Mouse (Mus musculus): ENCODE measurements around the gene Sp140.
"Not testable (repeated sequence)": the region's sequence is repeated elsewhere in the genome, so short reads cannot be mapped to it uniquely, and the experiment has no call there.

Sp140 gene

GRCm38 (mm10) chr1:85600078-85600477, at the start of gene Sp140:
Gene Sp140 (plus strand): TSS chr1:85600378.
- DNase-seq, result not testable (repeated sequence)

GRCm38 (mm10) chr1:85555261-85555660, 44.9 kb upstream of the Sp140 start:
- peak; percentile 18 to 46 for DNase-seq

DNA sequence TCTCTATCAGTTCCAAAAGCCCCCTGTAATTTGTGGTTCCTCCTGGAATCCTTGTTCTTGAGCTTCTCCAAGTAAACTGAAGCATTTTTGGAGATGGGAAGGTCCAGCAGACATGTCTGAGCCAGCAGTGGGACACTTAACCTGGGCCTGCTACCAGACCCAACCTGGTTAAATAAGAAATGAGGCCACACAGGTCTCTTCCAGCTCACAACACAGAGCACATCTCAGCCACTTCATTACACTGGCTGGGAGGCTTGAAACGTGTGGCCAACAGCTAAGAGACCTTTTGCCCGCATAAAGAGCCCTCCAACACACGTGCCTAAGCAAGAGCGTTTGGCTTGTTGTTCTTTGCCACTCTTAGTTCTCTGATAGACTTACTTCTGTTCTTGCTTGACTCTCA, 26.6 kb upstream of the Sp140 start:
- DNase-seq, result not testable (repeated sequence)

DNA sequence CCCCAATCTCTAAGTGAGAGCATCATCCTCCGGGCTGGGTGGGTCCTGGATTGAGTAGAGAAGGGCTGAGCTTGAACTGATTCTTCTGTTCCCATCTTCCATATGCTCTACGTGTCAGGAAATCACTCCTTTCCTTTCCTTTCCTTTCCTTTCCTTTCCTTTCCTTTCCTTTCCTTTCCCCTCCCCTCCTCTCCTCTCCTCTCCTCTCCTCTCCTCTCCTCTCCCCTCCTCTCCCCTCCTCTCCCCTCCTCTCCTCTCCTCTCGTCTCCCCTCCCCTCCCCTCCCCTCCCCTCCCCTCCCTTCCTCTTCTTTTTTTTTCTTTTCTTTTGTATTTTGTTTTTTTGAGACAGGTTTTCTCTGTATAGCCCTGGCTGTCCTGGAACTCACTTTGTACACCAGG, 24.8 kb upstream of the Sp140 start, which contains the start of gene G530012D18Rik:
G530012D18Rik (plus strand) TSS at position 301 of the 400 bp plus-strand sequence.
- DNase-seq, result not testable (repeated sequence)

DNA sequence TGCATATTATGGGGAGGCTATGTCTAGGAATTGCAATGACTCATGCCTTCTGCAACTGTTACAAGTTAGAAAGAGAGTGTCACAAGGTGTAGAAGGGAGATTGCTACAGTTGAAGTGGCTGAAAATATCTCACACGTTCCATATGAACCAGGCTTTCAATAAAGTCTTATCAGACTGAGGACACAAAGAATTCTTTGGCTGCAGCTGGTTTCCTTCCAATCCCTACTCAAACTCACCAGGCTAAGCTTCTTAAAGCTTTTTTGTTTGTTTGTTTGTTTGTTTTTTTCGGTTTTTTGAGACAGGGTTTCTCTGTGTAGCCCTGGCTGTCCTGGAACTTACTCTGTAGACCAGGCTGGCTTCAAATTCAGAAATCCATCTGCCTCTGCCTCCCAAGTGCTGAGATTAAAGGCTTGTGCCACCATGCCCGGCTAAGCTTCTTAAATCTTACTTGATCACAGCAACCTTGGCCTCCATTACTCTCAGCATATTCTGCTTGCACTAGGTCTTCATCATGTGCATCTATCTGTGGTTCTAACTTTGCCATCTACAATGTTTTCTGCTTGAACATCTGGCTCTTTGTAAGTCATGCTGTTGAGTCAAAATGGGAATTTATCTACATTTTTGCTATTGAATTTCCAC, 21.7 kb upstream of the Sp140 start:
- DNase-seq, result not testable (repeated sequence)

- not testable (repeated sequence) for DNase-seq
Measured at GRCm38 (mm10) chr1:85579199-85580147, 20.7 kb upstream of the Sp140 start.

- not testable (repeated sequence) for DNase-seq
Measured at GRCm38 (mm10) chr1:85580148-85580534, 20.0 kb upstream of the Sp140 start.

DNA sequence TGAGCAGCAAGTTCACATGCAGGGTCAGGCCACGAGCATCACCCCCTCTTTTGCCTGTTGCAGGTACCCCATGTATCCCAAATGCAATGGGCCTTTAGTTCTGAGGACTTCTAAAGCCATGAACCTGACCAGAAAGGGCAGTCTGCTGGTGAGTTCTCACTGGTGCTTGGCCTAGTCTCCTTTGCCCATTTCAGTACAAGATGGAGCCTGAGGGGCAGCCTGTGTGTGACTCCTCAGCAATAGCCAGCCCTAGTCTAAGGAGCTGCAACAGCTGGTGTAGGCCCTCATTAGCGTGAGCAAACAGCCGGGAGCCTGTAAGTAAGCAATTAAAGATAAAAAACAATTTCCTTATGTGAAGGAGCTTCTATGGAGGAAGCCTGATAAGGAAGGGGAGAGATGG, 19.6 kb upstream of the Sp140 start:
- DNase-seq, result not testable (repeated sequence)

GRCm38 (mm10) chr1:85581518-85581917, 18.7 kb upstream of the Sp140 start:
- DNase-seq, result not testable (repeated sequence)

- not testable (repeated sequence) for DNase-seq
Measured at GRCm38 (mm10) chr1:85588697-85589096, 11.5 kb upstream of the Sp140 start.

DNA sequence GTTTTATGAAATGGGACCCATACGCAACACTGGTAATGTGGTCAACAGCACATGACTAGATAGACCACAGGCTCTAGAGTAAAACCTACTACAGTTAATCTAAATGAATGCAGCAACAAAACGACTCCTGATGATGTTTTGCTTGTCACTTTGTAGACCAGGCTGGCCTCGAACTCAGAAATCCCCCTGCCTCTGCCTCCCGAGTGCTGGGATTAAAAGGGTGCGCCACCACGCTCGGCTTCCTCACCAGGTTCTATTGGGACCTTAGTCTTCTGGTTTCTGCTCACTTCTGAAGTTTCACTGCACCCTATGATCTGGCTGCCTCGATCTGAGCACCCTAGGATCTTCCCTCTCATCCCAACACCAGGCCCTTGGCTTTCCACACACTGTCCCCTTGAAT, 7.7 kb upstream of the Sp140 start:
- DNase-seq, result peak in 1 of 2 experiments; percentile 52

- peak in 1 of 2 experiments; percentile 36 for DNase-seq
Measured at GRCm38 (mm10) chr1:85598271-85599012, 1.7 kb upstream of the Sp140 start, which contains the start of gene Sp110. Gene Sp110 (minus strand): TSS chr1:85598817.

- peak in 1 of 2 experiments; percentile 37 for DNase-seq
Measured at GRCm38 (mm10) chr1:85600794-85601193, 616 bp downstream of the Sp140 start.

DNA sequence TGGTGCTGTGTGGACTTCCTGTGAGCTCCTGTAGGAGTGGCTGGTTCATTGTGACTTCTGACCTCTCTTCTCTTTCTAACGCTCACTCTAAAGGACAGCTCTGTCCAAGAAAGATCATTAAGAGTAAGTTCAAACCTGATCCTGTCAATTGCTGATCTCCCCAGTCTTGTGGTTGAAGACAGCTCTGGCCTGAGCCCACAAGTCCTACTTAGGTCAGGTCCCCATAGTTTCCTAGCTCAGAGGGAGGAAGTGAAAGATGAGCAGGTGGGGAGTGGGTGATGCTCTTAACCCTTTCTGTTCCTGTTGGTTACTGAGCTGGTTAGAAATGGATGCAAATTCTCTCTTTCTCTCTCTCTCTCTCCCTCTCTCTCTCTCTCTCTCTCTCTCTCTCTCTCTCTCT, 4.2 kb downstream of the Sp140 start:
- DNase-seq, result not testable (repeated sequence)

DNA sequence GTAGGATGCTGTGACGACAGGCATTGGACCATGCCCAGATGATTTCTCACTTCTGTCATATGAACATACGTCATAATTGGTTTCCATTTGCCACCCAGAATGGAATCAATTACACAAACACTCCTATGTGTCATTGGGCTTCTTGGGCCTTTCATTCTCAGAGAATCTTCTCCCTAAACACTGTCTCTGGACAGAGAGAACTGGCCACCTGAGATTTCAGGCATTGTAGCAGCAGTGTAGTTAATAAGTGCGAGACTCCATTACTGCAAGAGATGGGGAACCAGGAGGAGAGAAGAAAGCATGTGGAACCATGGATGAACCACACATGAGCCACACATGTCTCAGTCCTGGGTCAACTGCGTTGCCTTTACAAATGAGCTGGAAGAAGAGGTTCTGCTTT, 8.2 kb downstream of the Sp140 start:
- DNase-seq, result not testable (repeated sequence)

DNA sequence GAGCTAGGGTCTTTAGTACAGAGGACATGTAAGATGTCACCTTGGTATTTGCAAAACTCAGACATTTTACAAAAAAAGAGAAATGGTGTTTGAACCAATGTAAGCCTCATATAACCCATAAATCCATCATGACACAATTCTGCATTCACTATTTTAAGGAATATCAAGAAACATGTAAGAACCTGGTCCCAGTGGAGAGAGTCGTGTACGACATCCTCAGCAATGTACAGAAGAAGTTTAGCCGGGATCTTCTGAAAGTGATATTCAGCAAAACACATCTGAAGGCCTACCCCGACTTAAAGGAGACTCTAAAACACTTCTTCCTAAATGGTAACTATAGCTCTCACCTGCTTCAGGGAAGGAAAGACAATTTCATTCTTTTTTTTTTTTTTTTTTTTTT, 10.4 kb downstream of the Sp140 start:
- DNase-seq, result peak; percentile 10 to 36

- not testable (repeated sequence) for DNase-seq
Measured at GRCm38 (mm10) chr1:85615096-85615495, 14.9 kb downstream of the Sp140 start.

GRCm38 (mm10) chr1:85615819-85616218, 15.6 kb downstream of the Sp140 start:
- DNase-seq, result not testable (repeated sequence)

- peak in 1 of 2 experiments; percentile 41 for DNase-seq
Measured at GRCm38 (mm10) chr1:85617161-85617560, 17.0 kb downstream of the Sp140 start.

DNA sequence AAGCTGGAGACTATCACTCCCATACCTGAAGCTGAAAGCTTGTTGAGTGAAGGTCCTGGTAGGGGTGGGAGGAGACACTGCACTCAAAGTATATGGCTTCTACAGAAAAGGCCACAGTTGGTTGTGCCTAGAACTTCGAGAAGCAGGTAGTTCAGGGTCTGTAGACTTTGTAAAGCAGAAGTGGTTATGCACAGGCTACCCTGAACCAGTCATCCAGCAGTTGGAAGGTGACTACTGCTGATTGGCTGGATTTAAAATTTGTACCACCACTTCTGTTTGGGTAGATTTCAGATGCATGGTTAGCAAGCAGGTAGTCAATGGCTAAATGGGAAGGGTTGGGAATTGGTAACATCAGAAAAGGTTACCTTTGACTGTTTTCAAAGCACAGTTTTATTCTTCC, 18.5 kb downstream of the Sp140 start:
- not testable (repeated sequence) for DNase-seq

DNA sequence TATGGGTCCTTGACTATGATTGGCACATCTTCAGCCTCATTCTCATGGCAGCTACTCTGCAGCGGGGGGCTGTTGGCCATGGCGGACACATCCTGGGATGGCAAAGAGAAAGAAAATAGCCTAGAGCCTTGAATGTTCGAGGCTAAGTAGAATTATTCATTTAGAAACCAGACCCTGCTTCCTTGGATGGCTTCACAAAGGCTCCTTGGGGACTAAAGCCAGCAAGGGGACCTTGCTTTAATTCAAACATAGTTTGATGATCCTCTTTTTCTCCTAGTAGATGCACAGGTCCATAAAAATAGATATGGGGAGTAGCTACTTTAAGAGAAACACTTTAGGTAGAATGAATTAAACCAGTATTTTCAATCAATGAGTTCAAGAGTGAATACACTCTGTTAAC, 36.8 kb downstream of the Sp140 start:
- DNase-seq, result not testable (repeated sequence)

GRCm38 (mm10) chr1:85638144-85638543, 38.0 kb downstream of the Sp140 start:
- DNase-seq, result peak in 1 of 2 experiments; percentile 51

DNA sequence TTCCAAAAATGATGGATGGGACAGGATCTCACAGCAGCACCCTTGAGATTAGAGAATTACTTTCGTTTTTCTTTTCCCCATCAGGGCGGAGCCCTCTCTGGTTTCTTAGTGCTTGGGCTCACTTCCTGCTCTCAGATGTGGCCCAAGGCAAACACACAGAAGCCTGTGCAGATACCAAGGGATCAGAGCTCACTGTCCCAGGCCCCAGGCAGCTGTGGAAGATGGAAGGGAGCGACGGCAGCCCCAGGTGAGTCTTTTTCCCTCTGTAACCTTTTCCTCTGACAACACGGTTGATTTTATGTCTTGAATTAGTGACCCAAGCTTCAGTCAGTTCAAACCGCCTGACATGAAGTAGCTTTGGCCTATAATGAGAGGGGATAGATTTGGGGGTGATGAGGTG, 49.7 kb downstream of the Sp140 start, which contains the start of gene Sp100:
Sp100 (plus strand) TSS at position 108 of the 400 bp plus-strand sequence.
- DNase-seq, result peak; percentile 41 to 50
